Mouse (Mus musculus): ENCODE measurements around the gene Vps45. TPM values are rescaled to one million over a fixed set of nuclear protein-coding genes. Genes with fewer than 3 reads are reported as not detected.
A peak's percentile ranks its signal among the peaks of the same experiment; 100 is the strongest.
"Not testable (repeated sequence)": the region's sequence is repeated elsewhere in the genome, so short reads cannot be mapped to it uniquely, and the experiment has no call there.

The Vps45 gene
- polyA plus RNA-seq, 1 experiment from 2014 or later, result 28.6 TPM

GRCm38 (mm10) chr3:95970661-95971060 lies 87.6 kb downstream of the Vps45 start:
- 55% methylated on average over 7 of the region's 7 CpGs for WGBS
- not testable (repeated sequence) for DNase-seq (ENCODE audit: low spot score); H3K4me3 ChIP-seq; H3K9me3 ChIP-seq (replicated peaks); H3K36me3 ChIP-seq; H3K27ac ChIP-seq (replicated peaks)
- Histone ChIP-seq H3K27me3 (ENCODE audit: low read depth, poor library complexity, severe bottlenecking) (peaks cover 40% of the 10 kb centered on the region), H3K4me1 (peaks cover 19% of the 10 kb centered on the region)

GRCm38 (mm10) chr3:95969277-95969676 lies 89.0 kb downstream of the Vps45 start:
- Histone ChIP-seq H3K9me3 (replicated peaks) (no peaks in the 10 kb centered on the region), H3K4me1 (peaks cover 19% of the 10 kb centered on the region), H3K27ac (replicated peaks) (no peak overlapping the region), H3K27me3 (ENCODE audit: low read depth, poor library complexity, severe bottlenecking) (peaks cover 29% of the 10 kb centered on the region), H3K36me3 (no peaks in the 10 kb centered on the region), H3K4me3 (no peak overlapping the region)
- no peak for DNase-seq (ENCODE audit: low spot score)
- 84% methylated on average over 1 of the region's 1 CpGs for WGBS

GRCm38 (mm10) chr3:95965518-95966451 lies 92.5 kb downstream of the Vps45 start:
- WGBS, result 19% methylated on average over 7 of the region's 7 CpGs
- peak overlapping the region; percentile 20; the same call in 1 of the 2 replicates for H3K4me3 ChIP-seq
- no peaks in the 10 kb centered on the region for H3K27me3 ChIP-seq (ENCODE audit: low read depth, poor library complexity, severe bottlenecking)
- H3K36me3 ChIP-seq, result no peaks in the 10 kb centered on the region
- H3K9me3 ChIP-seq (replicated peaks), result no peaks in the 10 kb centered on the region
- H3K4me1 ChIP-seq, result peaks cover 18% of the 10 kb centered on the region
- DNase-seq (ENCODE audit: low spot score), result no peak
- H3K27ac ChIP-seq (replicated peaks), result no peak overlapping the region

GRCm38 (mm10) chr3:95963681-95964080 lies 94.6 kb downstream of the Vps45 start:
- Histone ChIP-seq H3K4me3 (no peak overlapping the region), H3K4me1 (peaks cover 18% of the 10 kb centered on the region), H3K27ac (replicated peaks) (no peak overlapping the region), H3K36me3 (no peaks in the 10 kb centered on the region), H3K27me3 (ENCODE audit: low read depth, poor library complexity, severe bottlenecking) (no peaks in the 10 kb centered on the region), H3K9me3 (replicated peaks) (no peaks in the 10 kb centered on the region; the same call in 1 of the 2 replicates)
- 50% methylated on average over 4 of the region's 4 CpGs for whole genome bisulfite sequencing
- DNase-seq (ENCODE audit: low spot score), result no peak

- Histone ChIP-seq H3K9me3 (replicated peaks) (no peaks in the 10 kb centered on the region; the same call in 1 of the 2 replicates), H3K4me1 (peaks cover 18% of the 10 kb centered on the region), H3K27ac (replicated peaks) (no peak overlapping the region; the same call in 1 of the 2 replicates), H3K36me3 (no peaks in the 10 kb centered on the region), H3K4me3 (no peak overlapping the region), H3K27me3 (ENCODE audit: low read depth, poor library complexity, severe bottlenecking) (no peaks in the 10 kb centered on the region)
- WGBS, result 17% methylated on average over 2 of the region's 2 CpGs
- DNase-seq (ENCODE audit: low spot score), result peak; percentile 30
Observed at GRCm38 (mm10) chr3:95963230-95963629, 95.0 kb downstream of the Vps45 start.

GRCm38 (mm10) chr3:95962182-95962581 lies 96.1 kb downstream of the Vps45 start:
- H3K4me1 ChIP-seq, result peaks cover 18% of the 10 kb centered on the region
- not testable (repeated sequence) for H3K9me3 ChIP-seq (replicated peaks); H3K36me3 ChIP-seq; DNase-seq (ENCODE audit: low spot score); H3K4me3 ChIP-seq; H3K27me3 ChIP-seq (ENCODE audit: low read depth, poor library complexity, severe bottlenecking)
- 88% methylated on average over 8 of the region's 8 CpGs for WGBS
- 0 out of 2 replicates have a peak overlapping the region, but pooled peaks have one; percentile 42 for H3K27ac ChIP-seq (replicated peaks)

GRCm38 (mm10) chr3:95959807-95960206 lies 98.5 kb downstream of the Vps45 start:
- Histone ChIP-seq H3K4me1 (peaks cover 15% of the 10 kb centered on the region), H3K27ac (replicated peaks) (no peak overlapping the region), H3K36me3 (no peaks in the 10 kb centered on the region), H3K27me3 (ENCODE audit: low read depth, poor library complexity, severe bottlenecking) (no peaks in the 10 kb centered on the region), H3K4me3 (no peak overlapping the region), H3K9me3 (replicated peaks) (no peaks in the 10 kb centered on the region; the same call in 1 of the 2 replicates)
- 93% methylated on average over 1 of the region's 1 CpGs for WGBS
- no peak for DNase-seq (ENCODE audit: low spot score)

GRCm38 (mm10) chr3:95959082-95959481 lies 99.2 kb downstream of the Vps45 start:
- Histone ChIP-seq H3K27ac (replicated peaks) (no peak overlapping the region), H3K36me3 (no peaks in the 10 kb centered on the region), H3K27me3 (ENCODE audit: low read depth, poor library complexity, severe bottlenecking) (no peaks in the 10 kb centered on the region), H3K9me3 (replicated peaks) (no peaks in the 10 kb centered on the region; the same call in 1 of the 2 replicates), H3K4me3 (no peak overlapping the region), H3K4me1 (peaks cover 15% of the 10 kb centered on the region)
- DNase-seq (ENCODE audit: low spot score), result no peak
- 79% methylated on average over 5 of the region's 5 CpGs for WGBS

- Histone ChIP-seq H3K9me3 (replicated peaks) (no peaks in the 10 kb centered on the region; the same call in 1 of the 2 replicates), H3K27me3 (ENCODE audit: low read depth, poor library complexity, severe bottlenecking) (no peaks in the 10 kb centered on the region), H3K4me1 (peaks cover 17% of the 10 kb centered on the region), H3K4me3 (no peak overlapping the region), H3K36me3 (no peaks in the 10 kb centered on the region), H3K27ac (replicated peaks) (no peak overlapping the region)
- WGBS, result 84% methylated on average over 8 of the region's 8 CpGs
- no peak for DNase-seq (ENCODE audit: low spot score)
Observed at GRCm38 (mm10) chr3:95957359-95958148, 100.7 kb downstream of the Vps45 start.

- no peaks in the 10 kb centered on the region for H3K36me3 ChIP-seq
- DNase-seq (ENCODE audit: low spot score), result no peak
- WGBS, result 93% methylated on average over 5 of the region's 5 CpGs
- H3K27me3 ChIP-seq (ENCODE audit: low read depth, poor library complexity, severe bottlenecking), result no peaks in the 10 kb centered on the region
- no peak overlapping the region for H3K4me3 ChIP-seq
- H3K27ac ChIP-seq (replicated peaks), result no peak overlapping the region
- peaks cover 25% of the 10 kb centered on the region for H3K4me1 ChIP-seq
- H3K9me3 ChIP-seq (replicated peaks), result no peaks in the 10 kb centered on the region; the same call in 1 of the 2 replicates
Observed at GRCm38 (mm10) chr3:95955318-95955717, 102.9 kb downstream of the Vps45 start.

GRCm38 (mm10) chr3:95954648-95955173 lies 103.6 kb downstream of the Vps45 start:
- H3K4me3 ChIP-seq; DNase-seq (ENCODE audit: low spot score); H3K27ac ChIP-seq (replicated peaks); H3K27me3 ChIP-seq (ENCODE audit: low read depth, poor library complexity, severe bottlenecking); H3K9me3 ChIP-seq (replicated peaks); H3K36me3 ChIP-seq: not testable (repeated sequence)
- peaks cover 25% of the 10 kb centered on the region for H3K4me1 ChIP-seq
- 88% methylated on average over 12 of the region's 12 CpGs for WGBS

GRCm38 (mm10) chr3:95953522-95953921 lies 104.7 kb downstream of the Vps45 start:
- peak overlapping the region; percentile 78 for H3K27ac ChIP-seq (replicated peaks)
- peak overlapping the region; percentile 14; the same call in 1 of the 2 replicates for H3K4me3 ChIP-seq
- H3K4me1 ChIP-seq, result peaks cover 25% of the 10 kb centered on the region
- H3K36me3 ChIP-seq, result peaks cover 6% of the 10 kb centered on the region
- no peaks in the 10 kb centered on the region for H3K27me3 ChIP-seq (ENCODE audit: low read depth, poor library complexity, severe bottlenecking)
- DNase-seq (ENCODE audit: low spot score), result no peak
- WGBS, result 72% methylated on average over 3 of the region's 3 CpGs
- no peaks in the 10 kb centered on the region for H3K9me3 ChIP-seq (replicated peaks)
